ENCODE assay signal across 23 mouse cellular contexts in the genomic region with DNA sequence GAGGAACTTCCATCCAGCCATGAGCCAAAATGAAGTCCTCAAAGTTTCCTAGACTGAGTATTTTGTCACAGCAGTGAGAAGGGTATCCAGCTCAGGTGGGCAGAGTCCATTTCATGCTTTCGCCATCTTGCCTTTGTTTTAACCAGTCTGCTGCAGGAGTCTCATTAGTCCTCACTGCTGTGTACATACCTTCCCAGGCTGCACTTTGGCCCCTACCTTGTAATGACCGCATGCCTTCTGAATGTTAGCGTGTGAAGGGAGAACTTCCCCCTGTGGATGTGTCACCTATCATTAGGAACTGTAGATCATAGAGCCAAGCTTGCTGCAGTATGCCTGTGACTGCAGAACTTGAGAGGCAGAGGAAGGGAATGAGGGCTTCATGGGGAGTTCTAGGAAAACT.
DNase-seq lines count a peak whose midpoint lies in the region; ATAC-seq and TF ChIP-seq lines count a peak whose summit lies in the region.
"Had no signal": no experiment of that assay in that cellular context is flagged by ENCODE, and none has a peak within 500 bp of the region (broad histone marks: within the 10 kb centered on the region; RNA-seq: fewer than 3 reads in every experiment).

No protein-coding gene starts in this region.

- no peak for TF ChIP-seq CTCF in stomach, postnatal 0 days (IDR thresholded peaks at IDR 0.05; ENCODE audit: low read depth)

- DNase-seq in kidney, postnatal 36 days = no peak
- DNase-seq in stomach, postnatal 0 days (ENCODE audit: low spot score) = peak; percentile 54
- DNase-seq in T-cell, adult 2 months (ENCODE audit: low spot score) = no peak
- DNase-seq: adrenal gland, postnatal 10 days; adrenal gland, postnatal 36 days; cerebellum, adult 18-20 months; cerebellum, adult 9-10 months; gastrocnemius, adult 2 months; gastrocnemius, postnatal 14 days; heart, adult 18-20 months; heart, postnatal 10 days; heart, postnatal 36 days had no signal

- ATAC-seq in kidney, embryonic 16.5 days (ENCODE audit: low FRiP score, low TSS enrichment) = peak; percentile 57; the same call in 1 of the 2 replicates
- peak; percentile 94 for ATAC-seq in intestine, embryonic 16.5 days
- ATAC-seq in stomach, postnatal 0 days (ENCODE audit: low FRiP score, low TSS enrichment) = peak; percentile 96
- no peak for ATAC-seq in granulocyte monocyte progenitor cell, adult 5-6 weeks (replicated peaks; ENCODE audit: poor library complexity, severe bottlenecking)
- ATAC-seq: forebrain, embryonic 13.5 days; forebrain, embryonic 16.5 days; hindbrain, postnatal 0 days had no signal

- no peak overlapping the region for H3K9ac ChIP-seq in kidney, embryonic 16.5 days (replicated peaks; ENCODE audit: low read length)
- H3K9ac ChIP-seq in intestine, embryonic 16.5 days (ENCODE audit: low read depth, low read length) = no peak overlapping the region
- no peak overlapping the region for H3K9ac ChIP-seq in stomach, postnatal 0 days (ENCODE audit: low read length)
- H3K9ac ChIP-seq: forebrain, embryonic 13.5 days; heart, embryonic 12.5 days; heart, embryonic 15.5 days; hindbrain, embryonic 14.5 days had no signal

- no peak overlapping the region for H3K4me3 ChIP-seq in kidney, embryonic 16.5 days (ENCODE audit: low read length)
- no peak overlapping the region for H3K4me3 ChIP-seq in intestine, embryonic 16.5 days (ENCODE audit: low read length)
- H3K4me3 ChIP-seq in stomach, postnatal 0 days (ENCODE audit: low read depth, low read length) = no peak overlapping the region
- H3K4me3 ChIP-seq: forebrain, embryonic 10.5 days; forebrain, embryonic 13.5 days; gastrocnemius, adult 2 months; heart, embryonic 12.5 days; heart, embryonic 15.5 days; hindbrain, embryonic 10.5 days had no signal

- H3K27ac ChIP-seq in kidney, embryonic 16.5 days (ENCODE audit: low read length) = no peak overlapping the region
- H3K27ac ChIP-seq in intestine, embryonic 16.5 days (ENCODE audit: low read length) = no peak overlapping the region
- H3K27ac ChIP-seq in stomach, postnatal 0 days (replicated peaks) = no peak overlapping the region
- H3K27ac ChIP-seq: forebrain, embryonic 10.5 days; forebrain, embryonic 13.5 days; gastrocnemius, adult 2 months; heart, embryonic 15.5 days; hindbrain, embryonic 10.5 days; hindbrain, embryonic 14.5 days; hindbrain, postnatal 0 days had no signal

- no peaks in the 10 kb centered on the region for H3K27me3 ChIP-seq in kidney, embryonic 16.5 days (ENCODE audit: insufficient read depth, low read length)
- no peaks in the 10 kb centered on the region for H3K27me3 ChIP-seq in intestine, embryonic 16.5 days (replicated peaks; ENCODE audit: control insufficient read depth, insufficient read depth, low read length)
- H3K27me3 ChIP-seq in stomach, postnatal 0 days (ENCODE audit: control insufficient read depth, insufficient read depth, low read length) = no peaks in the 10 kb centered on the region
- H3K27me3 ChIP-seq: forebrain, embryonic 13.5 days; heart, embryonic 12.5 days; heart, embryonic 15.5 days had no signal

- no peaks in the 10 kb centered on the region for H3K9me3 ChIP-seq in kidney, embryonic 16.5 days (ENCODE audit: low read length)
- no peaks in the 10 kb centered on the region for H3K9me3 ChIP-seq in intestine, embryonic 16.5 days (ENCODE audit: control insufficient read depth, low read length)
- no peaks in the 10 kb centered on the region for H3K9me3 ChIP-seq in stomach, postnatal 0 days (ENCODE audit: control insufficient read depth, low read length)
- H3K9me3 ChIP-seq: forebrain, embryonic 10.5 days; forebrain, embryonic 13.5 days; heart, embryonic 12.5 days; heart, embryonic 15.5 days; hindbrain, embryonic 10.5 days had no signal

- H3K4me1 ChIP-seq in kidney, embryonic 16.5 days (ENCODE audit: insufficient read depth, low read length) = peaks cover 7% of the 10 kb centered on the region; the same call in 1 of the 2 replicates
- peaks cover 6% of the 10 kb centered on the region for H3K4me1 ChIP-seq in intestine, embryonic 16.5 days (ENCODE audit: control insufficient read depth, insufficient read depth, low read length)
- H3K4me1 ChIP-seq in stomach, postnatal 0 days (replicated peaks; ENCODE audit: control insufficient read depth, insufficient read depth) = no peaks in the 10 kb centered on the region

- H3K4me2 ChIP-seq in kidney, embryonic 16.5 days (replicated peaks; ENCODE audit: low read depth, low read length) = no peak overlapping the region
- H3K4me2 ChIP-seq in intestine, embryonic 16.5 days (ENCODE audit: low read depth, low read length) = no peak overlapping the region
- no peak overlapping the region for H3K4me2 ChIP-seq in stomach, postnatal 0 days (replicated peaks; ENCODE audit: low read depth)
- H3K4me2 ChIP-seq: forebrain, embryonic 13.5 days; heart, embryonic 12.5 days; heart, embryonic 15.5 days; hindbrain, embryonic 14.5 days had no signal

- TF ChIP-seq EP300 in stomach, postnatal 0 days (optimal IDR thresholded peaks at IDR 0.05) = no peak

- WGBS in kidney, embryonic 16.5 days = 90% methylated on average over 3 of the region's 3 CpGs
- WGBS in intestine, embryonic 16.5 days = 63% methylated on average over 3 of the region's 3 CpGs
- WGBS in stomach, postnatal 0 days = 80% methylated on average over 3 of the region's 3 CpGs

- no peaks in the 10 kb centered on the region for H3K36me3 ChIP-seq in kidney, embryonic 16.5 days (ENCODE audit: insufficient read depth, low read length)
- no peaks in the 10 kb centered on the region for H3K36me3 ChIP-seq in intestine, embryonic 16.5 days (ENCODE audit: control insufficient read depth, insufficient read depth, low read length)
- H3K36me3 ChIP-seq in stomach, postnatal 0 days (ENCODE audit: control insufficient read depth, insufficient read depth, low read length) = no peaks in the 10 kb centered on the region
- H3K36me3 ChIP-seq: forebrain, embryonic 10.5 days; heart, embryonic 12.5 days; heart, embryonic 15.5 days; hindbrain, embryonic 10.5 days had no signal
